Mouse (Mus musculus) small intestine, adult 2 months (tissue): ENCODE data around the gene Kat14.

Source experiments
- CTCF ChIP-seq: fragments of 200-500 bp; IDR thresholded peaks from 2 replicates; pipeline ENCODE4 v1.5.1; 2012; ENCODE audit warnings: low read depth, mild to moderate bottlenecking, control low read depth, inconsistent platforms, low read length, moderate library complexity, mixed read lengths; ENCODE audit not compliant: insufficient replicate concordance, insufficient read length; ENCODE audit errors: extremely low read depth
- POLR2A ChIP-seq: fragments of 200-500 bp; IDR thresholded peaks from 2 replicates; pipeline ENCODE4 v1.6.1; 2012; ENCODE audit warnings: low read depth, mild to moderate bottlenecking, control low read depth, inconsistent platforms, low read length, moderate library complexity

DNA sequence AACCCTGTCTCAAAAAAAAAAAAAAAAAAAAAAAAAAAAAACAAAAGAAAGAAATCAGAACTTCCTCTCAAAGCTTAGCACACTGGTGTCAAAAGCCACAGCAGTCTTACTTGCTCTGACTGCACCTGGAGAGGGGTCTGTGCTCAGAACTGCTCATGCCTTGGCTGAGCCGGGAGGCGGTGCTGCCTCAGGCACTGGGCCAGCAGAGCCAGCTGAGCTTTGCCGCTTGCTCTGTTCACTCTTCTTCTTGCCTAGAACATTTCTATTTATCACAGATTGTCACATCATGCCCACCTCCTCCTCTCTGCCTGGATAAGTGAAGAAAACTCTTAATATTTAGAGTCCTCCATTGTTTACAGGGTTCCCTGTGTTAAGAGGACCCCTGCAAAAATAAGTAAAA, 41.8 kb downstream of the Kat14 start:
- no peak for TF ChIP-seq POLR2A
- TF ChIP-seq CTCF, result no peak
